Mouse (Mus musculus): ENCODE measurements around the gene Bst2. TPM values are rescaled to one million over a fixed set of nuclear protein-coding genes. Genes with fewer than 3 reads are reported as not detected.

Bst2 gene
- polyA plus RNA-seq, 1 experiment, result 345 TPM

DNA sequence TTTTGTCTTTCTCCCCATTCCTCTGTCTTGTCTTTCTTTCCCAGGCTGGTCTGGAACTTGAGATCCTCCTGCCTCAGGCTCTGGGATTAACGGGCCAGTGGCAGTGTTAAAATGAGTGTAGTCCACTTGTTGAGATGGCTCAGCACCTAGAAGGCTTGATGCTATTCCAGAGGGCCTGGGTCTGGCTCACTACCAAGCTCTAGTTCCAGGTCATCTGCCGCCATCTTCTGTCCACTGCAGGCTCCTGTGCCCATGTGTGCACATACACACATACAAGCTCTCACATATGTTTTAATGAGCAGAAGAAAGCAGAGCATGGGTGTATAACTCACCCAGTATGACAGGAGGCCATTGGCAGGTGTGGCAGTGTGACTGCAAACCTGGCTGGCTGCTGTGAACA, 34.8 kb upstream of the Bst2 start:
- Histone ChIP-seq H3K36me3 (replicated peaks; ENCODE audit: low read length) (no peaks in the 10 kb centered on the region), H3K9me3 (no peaks in the 10 kb centered on the region), H3K4me1 (peaks cover 56% of the 10 kb centered on the region), H3K27me3 (replicated peaks) (peaks cover 39% of the 10 kb centered on the region), H3K4me3 (replicated peaks) (no peak overlapping the region)
- TF ChIP-seq GATA1 (IDR thresholded peaks at IDR 0.05; ENCODE audit: borderline replicate concordance, low read length), result no peak
- no peak for TF ChIP-seq FLI1 (IDR thresholded peaks at IDR 0.05; ENCODE audit: low read length)

DNA sequence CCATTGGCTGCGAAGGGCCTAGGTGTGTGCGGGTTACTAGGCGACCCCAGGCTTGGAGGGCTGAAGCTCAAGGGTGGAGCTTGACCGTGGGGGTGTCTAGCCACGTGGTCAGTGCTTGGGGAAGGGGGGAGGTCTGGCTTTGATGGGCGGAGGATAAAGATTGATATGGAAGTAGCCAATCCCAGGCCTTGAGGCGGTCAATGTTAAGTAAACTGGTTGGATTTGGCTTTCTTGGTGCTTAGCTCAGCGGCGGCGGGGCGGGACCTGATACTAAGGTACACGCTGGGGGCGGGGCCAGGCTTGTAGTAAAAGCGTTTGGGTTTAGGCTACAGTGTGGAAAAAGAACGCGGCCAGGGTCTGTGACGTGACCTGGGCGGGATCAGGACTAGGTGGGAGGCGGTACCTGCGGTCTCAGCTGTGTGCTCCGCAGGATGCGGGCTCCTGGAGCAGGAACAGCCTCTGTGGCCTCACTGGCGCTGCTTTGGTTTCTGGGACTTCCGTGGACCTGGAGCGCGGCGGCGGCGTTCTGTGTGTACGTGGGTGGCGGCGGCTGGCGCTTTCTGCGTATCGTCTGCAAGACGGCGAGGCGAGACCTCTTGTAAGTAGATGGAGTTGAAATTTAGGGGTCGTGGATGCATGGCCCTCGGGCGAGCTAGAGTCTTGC, 33.2 kb upstream of the Bst2 start:
- no peak for TF ChIP-seq GATA1 (IDR thresholded peaks at IDR 0.05; ENCODE audit: borderline replicate concordance, low read length)
- TF ChIP-seq FLI1 (IDR thresholded peaks at IDR 0.05; ENCODE audit: low read length), result no peak
- Histone ChIP-seq H3K36me3 (replicated peaks; ENCODE audit: low read length) (no peaks in the 10 kb centered on the region), H3K9me3 (no peaks in the 10 kb centered on the region), H3K27me3 (replicated peaks) (peaks cover 51% of the 10 kb centered on the region), H3K4me3 (replicated peaks) (peak overlapping the region; percentile 93), H3K4me1 (peaks cover 58% of the 10 kb centered on the region)

DNA sequence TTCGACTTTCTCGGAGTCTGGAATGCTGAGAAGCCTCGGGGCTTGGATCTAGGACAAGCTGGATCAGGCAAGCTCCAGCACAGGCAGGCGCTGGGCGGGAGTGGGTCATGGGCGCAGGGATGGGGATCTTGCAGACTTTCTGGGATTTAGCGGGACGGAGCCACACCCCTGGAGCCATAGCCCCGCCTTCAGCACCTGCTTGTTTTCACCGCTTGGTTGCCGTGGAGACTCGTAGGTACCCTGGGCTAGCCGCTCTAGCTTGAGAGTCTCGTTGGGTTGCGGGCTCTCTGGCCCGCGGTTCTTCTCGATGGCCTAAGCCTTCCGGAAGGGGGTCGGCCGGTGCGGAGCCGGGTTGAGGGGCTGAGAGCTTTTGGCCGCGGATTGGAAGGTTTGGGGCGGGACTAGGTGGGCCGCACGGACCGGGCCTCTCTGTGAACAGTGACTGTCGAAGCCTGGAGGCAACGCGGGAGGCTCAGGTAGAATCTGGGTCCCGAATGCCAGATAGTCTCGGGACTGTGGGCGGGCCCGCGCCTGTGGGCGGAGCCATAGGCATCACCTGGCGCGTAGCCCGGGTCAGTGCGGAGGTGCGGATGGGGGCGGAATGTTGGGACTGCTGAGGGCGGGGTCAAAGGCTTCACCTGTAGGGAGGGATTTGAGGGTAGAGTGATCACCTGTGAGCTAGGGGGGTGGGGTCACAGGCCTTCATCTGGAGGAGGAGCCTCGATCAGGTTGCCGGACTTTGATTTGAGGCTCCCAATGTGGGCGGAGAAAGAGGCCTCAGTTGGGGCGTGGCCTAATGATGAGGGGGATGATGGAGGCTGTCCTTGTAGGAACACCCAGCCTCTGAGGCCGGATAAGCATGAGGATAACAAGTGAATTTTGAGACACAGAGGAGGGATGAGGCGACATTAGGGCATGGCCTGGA, 32.4 kb upstream of the Bst2 start:
- peaks cover 55% of the 10 kb centered on the region for H3K27me3 ChIP-seq (replicated peaks)
- TF ChIP-seq FLI1 (IDR thresholded peaks at IDR 0.05; ENCODE audit: low read length) (no peak), GATA1 (IDR thresholded peaks at IDR 0.05; ENCODE audit: borderline replicate concordance, low read length) (no peak)
- peak overlapping the region; percentile 93 for H3K4me3 ChIP-seq (replicated peaks)

DNA sequence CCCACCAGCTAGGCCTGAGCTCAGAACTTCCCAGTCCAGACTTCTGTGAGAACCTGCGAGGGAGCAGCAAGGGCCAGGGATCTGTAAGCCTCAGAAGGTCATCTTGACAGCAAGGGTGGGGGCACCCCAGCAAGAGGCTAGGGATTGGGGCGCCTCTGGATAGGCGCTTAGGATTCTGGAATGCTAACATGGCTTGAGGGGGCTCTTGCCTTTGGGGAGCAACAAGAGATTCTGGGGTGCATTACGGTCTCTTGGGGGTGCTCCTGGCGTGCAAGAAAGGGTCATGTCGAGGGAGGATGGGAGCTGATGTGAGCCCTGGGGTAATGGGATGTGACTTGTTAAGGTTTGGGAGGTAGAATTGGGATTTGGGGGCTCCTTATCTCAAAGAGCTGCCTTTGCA, 31.7 kb upstream of the Bst2 start:
- Histone ChIP-seq H3K36me3 (replicated peaks; ENCODE audit: low read length) (peaks cover 2% of the 10 kb centered on the region), H3K4me3 (replicated peaks) (no peak overlapping the region), H3K27me3 (replicated peaks) (peaks cover 61% of the 10 kb centered on the region), H3K9me3 (peaks cover 9% of the 10 kb centered on the region), H3K4me1 (peaks cover 45% of the 10 kb centered on the region)
- TF ChIP-seq GATA1 (IDR thresholded peaks at IDR 0.05; ENCODE audit: borderline replicate concordance, low read length) (no peak), FLI1 (IDR thresholded peaks at IDR 0.05; ENCODE audit: low read length) (no peak)

More for the DNA sequence above, 32.4 kb upstream of the Bst2 start:
- Histone ChIP-seq H3K9me3 (peaks cover 3% of the 10 kb centered on the region; the same call in 1 of the 2 replicates), H3K4me1 (peaks cover 50% of the 10 kb centered on the region), H3K36me3 (replicated peaks; ENCODE audit: low read length) (no peaks in the 10 kb centered on the region)

DNA sequence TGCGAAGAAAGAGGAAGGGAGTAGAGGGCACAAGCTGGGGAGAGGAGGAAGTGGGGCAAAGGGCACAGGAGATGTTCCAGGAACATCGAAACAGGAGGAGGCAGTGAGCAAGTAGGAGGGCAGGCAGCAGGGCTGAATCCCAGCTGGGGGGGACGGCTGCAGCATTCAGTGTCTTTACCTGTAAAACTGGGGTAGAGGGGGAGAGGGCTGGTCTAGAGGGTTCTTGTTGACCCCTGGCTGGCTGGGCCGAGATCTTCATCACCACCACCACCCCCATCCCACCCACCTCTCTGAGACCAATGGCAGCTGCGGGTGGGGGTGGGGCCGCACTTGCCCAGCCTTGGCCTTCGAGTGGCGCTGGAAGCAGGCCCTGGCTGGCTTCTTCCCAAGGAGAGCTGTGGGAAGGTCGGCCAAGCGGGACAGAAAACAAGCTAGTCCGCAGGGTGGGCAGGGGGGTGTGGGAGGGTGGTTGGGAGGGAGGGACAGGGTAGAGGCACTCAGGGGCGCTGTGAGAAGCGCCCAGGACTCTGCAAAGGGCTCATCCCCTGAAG, 31.2 kb upstream of the Bst2 start, which contains the start of gene Slc27a1:
Gene Slc27a1 (plus strand): TSS at position 496 of the 551 bp plus-strand sequence.
- Histone ChIP-seq H3K27me3 (replicated peaks) (peaks cover 62% of the 10 kb centered on the region), H3K36me3 (replicated peaks; ENCODE audit: low read length) (peaks cover 2% of the 10 kb centered on the region), H3K4me3 (replicated peaks) (peak within 1 kb of the TSS; percentile 93), H3K4me1 (peaks cover 45% of the 10 kb centered on the region), H3K9me3 (peaks cover 10% of the 10 kb centered on the region)
- TF ChIP-seq GATA1 (IDR thresholded peaks at IDR 0.05; ENCODE audit: borderline replicate concordance, low read length) (no peak), FLI1 (IDR thresholded peaks at IDR 0.05; ENCODE audit: low read length) (no peak)

DNA sequence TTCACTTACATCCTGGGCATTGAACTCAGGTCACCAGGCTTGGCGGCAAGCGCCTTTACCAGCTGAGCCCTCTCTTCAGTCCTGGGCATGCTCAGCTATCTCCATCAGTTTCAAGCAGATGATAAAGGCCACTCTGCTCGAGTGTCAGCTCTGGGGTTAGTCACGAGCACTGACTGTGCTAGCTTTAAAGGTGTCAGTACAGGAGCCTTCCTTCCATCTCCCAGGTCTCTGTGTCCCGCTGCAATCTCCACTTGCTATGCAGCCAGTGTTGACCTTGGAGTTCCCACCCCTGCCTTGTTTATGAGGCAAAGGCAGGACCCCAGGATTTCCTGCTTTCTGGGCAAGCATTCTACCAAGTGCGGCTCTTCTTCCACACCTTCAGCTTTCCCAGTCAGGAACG, 30.3 kb upstream of the Bst2 start:
- peaks cover 63% of the 10 kb centered on the region for H3K27me3 ChIP-seq (replicated peaks)

DNA sequence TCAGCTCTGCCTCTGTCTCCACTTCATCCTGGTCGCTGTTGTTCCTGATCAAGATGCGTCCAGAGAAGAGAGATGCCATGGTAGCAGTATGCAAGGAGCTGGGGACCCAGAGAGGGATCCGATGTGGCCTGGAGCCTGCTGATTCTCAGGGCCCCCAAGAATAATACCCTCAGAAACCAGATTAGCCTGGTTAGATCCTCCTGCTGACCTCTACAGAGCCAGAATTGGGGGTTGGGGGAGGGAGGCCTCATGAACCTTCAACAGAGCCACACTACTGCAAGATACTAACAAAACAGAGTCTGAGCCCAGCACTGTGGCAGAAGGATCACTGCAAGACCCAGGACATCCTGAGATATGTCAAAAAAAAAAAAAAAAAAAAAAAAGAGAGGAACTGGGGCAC, 29.2 kb upstream of the Bst2 start, which contains the start of gene Nxnl1:
Gene Nxnl1 (minus strand): TSS at position 101 of the 400 bp plus-strand sequence.
- peaks cover 10% of the 10 kb centered on the region for H3K9me3 ChIP-seq
- peaks cover 62% of the 10 kb centered on the region for H3K4me1 ChIP-seq
- no peak for TF ChIP-seq GATA1 (IDR thresholded peaks at IDR 0.05; ENCODE audit: borderline replicate concordance, low read length)
- TF ChIP-seq FLI1 (IDR thresholded peaks at IDR 0.05; ENCODE audit: low read length), result no peak
- H3K27me3 ChIP-seq (replicated peaks), result peaks cover 64% of the 10 kb centered on the region
- no peak within 1 kb of the TSS for H3K4me3 ChIP-seq (replicated peaks)
- peaks cover 2% of the 10 kb centered on the region for H3K36me3 ChIP-seq (replicated peaks; ENCODE audit: low read length)

More for the DNA sequence above, 30.3 kb upstream of the Bst2 start:
- H3K9me3 ChIP-seq, result peaks cover 10% of the 10 kb centered on the region
- H3K4me1 ChIP-seq, result peaks cover 52% of the 10 kb centered on the region
- peaks cover 2% of the 10 kb centered on the region for H3K36me3 ChIP-seq (replicated peaks; ENCODE audit: low read length)
- H3K4me3 ChIP-seq (replicated peaks), result no peak overlapping the region
- TF ChIP-seq FLI1 (IDR thresholded peaks at IDR 0.05; ENCODE audit: low read length) (no peak), GATA1 (IDR thresholded peaks at IDR 0.05; ENCODE audit: borderline replicate concordance, low read length) (no peak)

DNA sequence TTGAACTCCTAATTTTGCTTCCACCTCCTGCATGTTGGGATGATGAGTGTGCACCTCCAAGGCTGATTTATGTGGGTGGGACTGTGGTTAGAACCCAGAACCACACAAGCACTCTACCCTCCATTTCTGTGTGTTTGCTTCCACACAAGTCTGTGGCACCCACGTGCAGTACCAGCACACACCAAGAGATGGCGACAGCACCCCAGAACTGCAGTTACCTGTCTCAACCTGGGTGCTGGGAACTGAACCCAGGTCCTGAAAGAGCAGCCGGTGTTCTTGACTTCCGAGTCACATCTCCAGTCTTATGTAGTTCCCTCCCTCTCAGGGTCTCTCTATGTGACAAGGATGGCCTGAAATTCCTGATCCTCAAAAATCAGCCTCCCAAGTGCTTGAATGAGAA, 26.7 kb upstream of the Bst2 start:
- H3K4me1 ChIP-seq, result peaks cover 60% of the 10 kb centered on the region
- TF ChIP-seq GATA1 (IDR thresholded peaks at IDR 0.05; ENCODE audit: borderline replicate concordance, low read length) (no peak), FLI1 (IDR thresholded peaks at IDR 0.05; ENCODE audit: low read length) (no peak)
- peaks cover 2% of the 10 kb centered on the region for H3K36me3 ChIP-seq (replicated peaks; ENCODE audit: low read length)
- no peak overlapping the region for H3K4me3 ChIP-seq (replicated peaks)
- H3K9me3 ChIP-seq, result peaks cover 10% of the 10 kb centered on the region
- H3K27me3 ChIP-seq (replicated peaks), result peaks cover 43% of the 10 kb centered on the region

DNA sequence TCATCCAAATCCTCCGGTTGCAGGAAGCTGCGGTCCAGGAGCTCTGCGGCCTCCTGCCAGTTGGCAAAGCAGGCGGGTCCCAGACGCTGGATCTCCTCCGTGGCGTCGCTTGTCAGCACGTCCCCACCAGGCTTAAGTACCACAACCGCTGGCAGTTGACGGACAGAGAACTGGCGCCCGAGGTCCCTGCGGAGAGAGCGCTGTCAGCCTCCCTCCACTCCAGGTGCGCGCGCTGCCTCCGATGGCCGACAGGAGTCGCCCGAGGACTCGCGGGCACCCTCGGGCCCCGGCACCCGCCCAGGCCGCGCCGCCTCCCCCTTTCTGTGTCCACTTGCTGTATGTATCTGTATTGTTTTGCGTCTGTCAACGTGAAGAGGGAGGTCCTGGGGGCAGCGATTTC, 25.5 kb upstream of the Bst2 start:
- Histone ChIP-seq H3K9me3 (peaks cover 10% of the 10 kb centered on the region), H3K4me1 (peaks cover 63% of the 10 kb centered on the region), H3K27me3 (replicated peaks) (peaks cover 46% of the 10 kb centered on the region), H3K4me3 (replicated peaks) (peak overlapping the region; percentile 90), H3K36me3 (replicated peaks; ENCODE audit: low read length) (peaks cover 2% of the 10 kb centered on the region)
- TF ChIP-seq FLI1 (IDR thresholded peaks at IDR 0.05; ENCODE audit: low read length) (no peak), GATA1 (IDR thresholded peaks at IDR 0.05; ENCODE audit: borderline replicate concordance, low read length) (no peak)

Data from megakaryocyte, embryonic 14.5 days (primary cell).